Mouse (Mus musculus): ENCODE results near the gene Apol7a.

Apol7a gene

GRCm38 (mm10) chr15:77344127-77345125 lies 54.5 kb downstream of the Apol7a start:
- DNase-seq (ENCODE audit: low spot score in 2 of 2), result no peak

DNA sequence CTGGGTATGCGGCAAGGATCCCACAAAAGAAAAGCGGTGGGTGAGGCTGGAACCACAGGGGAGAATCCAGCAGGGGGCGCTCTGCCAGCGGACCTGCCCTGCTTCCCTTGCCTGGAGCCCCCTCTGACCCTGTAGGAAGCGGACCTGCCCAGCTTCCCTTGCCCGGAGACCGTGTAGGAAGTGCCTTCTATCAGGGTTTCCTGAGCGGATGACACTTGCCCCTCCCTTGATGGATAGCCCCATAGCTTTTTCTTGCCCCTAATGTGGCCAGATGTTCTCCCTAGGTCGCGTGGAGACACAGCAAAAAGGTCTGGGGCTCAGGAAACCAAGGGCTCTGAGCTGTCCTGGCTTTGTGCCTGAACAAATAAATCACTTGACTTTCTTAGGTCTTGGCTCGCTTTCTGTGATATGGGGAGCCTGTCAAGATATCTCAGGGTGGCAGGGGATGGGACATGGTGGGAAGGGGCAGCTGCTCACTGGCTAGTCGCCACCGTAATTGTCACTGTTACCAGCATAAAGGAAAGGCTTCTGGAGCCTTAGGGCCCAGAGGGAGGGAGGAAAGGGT lies 55.3 kb downstream of the Apol7a start:
- DNase-seq (ENCODE audit: low spot score in 2 of 2), result peak in 1 of 2 experiments; percentile 19

- DNase-seq (ENCODE audit: low spot score in 2 of 2), result no peak
These were observed 55.9 kb downstream of the Apol7a start for GRCm38 (mm10) chr15:77342962-77343526.

- no peak for DNase-seq (ENCODE audit: low spot score in 2 of 2)
These were observed 56.9 kb downstream of the Apol7a start for GRCm38 (mm10) chr15:77342005-77342404.

DNA sequence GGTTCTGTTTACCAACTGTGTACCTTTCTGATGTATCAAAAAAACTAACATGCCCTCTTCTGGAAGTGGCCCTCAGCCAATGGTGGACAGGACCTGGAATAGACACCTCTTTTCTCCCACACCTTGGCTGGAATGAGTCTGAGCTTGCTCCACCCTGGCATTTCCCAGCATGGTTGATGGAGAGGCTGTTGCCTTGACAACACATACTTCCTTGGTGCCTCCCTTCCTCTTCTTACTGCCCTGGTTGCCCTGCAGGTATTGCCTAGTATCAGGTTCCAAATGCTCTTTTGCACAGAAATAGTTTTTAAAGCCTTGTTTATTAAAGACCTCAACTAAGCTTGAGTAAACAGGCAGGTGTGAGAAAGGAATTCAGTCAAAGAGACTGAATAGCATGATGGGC lies 58.3 kb downstream of the Apol7a start:
- DNase-seq (ENCODE audit: low spot score in 2 of 2), result no peak

- DNase-seq (ENCODE audit: low spot score in 2 of 2), result no peak
These were observed 59.9 kb downstream of the Apol7a start for GRCm38 (mm10) chr15:77338924-77339429.

DNA sequence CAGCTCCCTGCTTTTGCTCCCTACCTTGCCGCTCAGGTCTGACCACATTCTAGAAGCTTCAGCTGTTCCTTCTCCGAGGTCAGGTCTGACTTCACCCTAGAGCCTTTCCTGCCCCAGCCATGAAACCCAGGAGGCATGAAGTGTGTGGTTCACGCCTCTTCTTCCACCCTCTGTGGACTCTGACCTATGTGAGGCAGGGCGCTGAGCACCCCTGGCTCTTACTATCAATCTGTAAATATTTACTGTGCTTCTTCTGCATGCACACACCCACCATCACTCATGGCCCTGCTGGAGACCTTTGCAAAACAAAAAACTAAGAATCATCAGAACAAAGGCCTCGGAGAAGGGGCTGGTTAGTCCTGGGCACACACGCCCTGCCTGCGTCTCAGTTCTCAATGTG lies 60.5 kb downstream of the Apol7a start:
- DNase-seq (ENCODE audit: low spot score in 2 of 2), result no peak
